Mouse (Mus musculus): ENCODE data around the gene Ikzf2. TPM values are rescaled to one million over a fixed set of nuclear protein-coding genes. Genes with fewer than 3 reads are reported as not detected.

The Ikzf2 gene
- polyA plus RNA-seq, 1 experiment from 2014 or later = 0.88 TPM

DNA sequence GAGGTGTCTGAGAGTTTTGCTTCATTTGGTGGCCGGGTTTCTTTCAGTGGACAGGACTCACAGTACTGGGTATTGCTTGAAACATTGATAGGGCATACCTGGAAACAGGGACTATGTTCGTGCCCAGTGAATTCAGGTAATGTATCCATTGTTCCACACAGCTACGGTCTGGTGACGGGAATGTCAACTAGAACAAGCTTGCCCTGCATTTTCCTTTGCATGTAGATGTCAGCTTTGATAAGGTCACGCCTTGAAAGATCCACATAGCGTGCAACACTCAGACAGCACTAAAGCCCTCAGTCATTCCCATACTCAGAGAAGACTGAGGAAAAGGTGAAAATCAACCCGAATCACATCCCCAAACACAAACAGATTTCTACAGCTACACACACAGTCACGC is 48.7 kb downstream of the Ikzf2 start:
- Histone ChIP-seq H3K4me1 (ENCODE audit: insufficient read depth, low read depth, low read length) (no peaks in the 10 kb centered on the region), H3K4me2 (replicated peaks; ENCODE audit: low read depth, low read length) (0 out of 2 replicates have a peak overlapping the region, but pooled peaks have one; percentile 8), H3K36me3 (ENCODE audit: insufficient read depth, low read length) (no peaks in the 10 kb centered on the region), H3K27me3 (replicated peaks; ENCODE audit: insufficient read depth, low read length) (no peaks in the 10 kb centered on the region), H3K27ac (ENCODE audit: low read length) (no peak overlapping the region), H3K9ac (replicated peaks; ENCODE audit: low read depth) (no peak overlapping the region), H3K9me3 (ENCODE audit: low read length) (no peaks in the 10 kb centered on the region), H3K4me3 (ENCODE audit: low read depth, low read length) (no peak overlapping the region)
- ATAC-seq (peak; percentile 21; the same call in 1 of the 2 replicates), DNase-seq (ENCODE audit: low spot score) (no peak)
- WGBS = 55% methylated on average over 8 of the region's 8 CpGs
- no peak for TF ChIP-seq EP300 (IDR thresholded peaks at IDR 0.05)
- no peak for TF ChIP-seq CTCF (IDR thresholded peaks at IDR 0.05)

DNA sequence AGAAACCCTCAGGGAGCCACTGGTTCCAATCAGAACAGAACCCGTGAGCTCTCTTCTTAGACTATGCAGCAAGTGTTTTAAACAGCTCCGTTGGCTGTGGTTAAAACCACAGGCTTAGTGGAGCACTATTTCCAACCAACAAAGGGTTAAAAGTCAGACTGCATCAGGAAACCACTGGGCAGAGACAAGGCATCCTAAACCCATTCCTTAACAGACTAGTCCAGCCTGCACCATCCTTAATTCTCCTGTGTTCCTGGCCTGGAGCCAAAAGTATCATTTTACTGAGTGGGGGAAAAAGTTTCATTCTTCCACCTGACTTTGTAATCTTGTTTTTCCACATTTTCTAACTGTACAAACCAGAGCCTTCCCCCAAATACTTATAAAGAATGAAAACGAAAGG is 49.1 kb downstream of the Ikzf2 start:
- Histone ChIP-seq H3K9me3 (ENCODE audit: low read length) (no peaks in the 10 kb centered on the region), H3K4me3 (ENCODE audit: low read depth, low read length) (no peak overlapping the region), H3K27ac (ENCODE audit: low read length) (no peak overlapping the region), H3K4me1 (ENCODE audit: insufficient read depth, low read depth, low read length) (no peaks in the 10 kb centered on the region), H3K4me2 (replicated peaks; ENCODE audit: low read depth, low read length) (0 out of 2 replicates have a peak overlapping the region, but pooled peaks have one; percentile 8), H3K36me3 (ENCODE audit: insufficient read depth, low read length) (no peaks in the 10 kb centered on the region), H3K9ac (replicated peaks; ENCODE audit: low read depth) (no peak overlapping the region), H3K27me3 (replicated peaks; ENCODE audit: insufficient read depth, low read length) (no peaks in the 10 kb centered on the region)
- WGBS = 48% methylated on average over 3 of the region's 3 CpGs
- no peak for TF ChIP-seq CTCF (IDR thresholded peaks at IDR 0.05)
- no peak for TF ChIP-seq EP300 (IDR thresholded peaks at IDR 0.05)
- DNase-seq (ENCODE audit: low spot score) = peak; percentile 17
- ATAC-seq = no peak

GRCm38 (mm10) chr1:69634259-69634658 is 52.8 kb downstream of the Ikzf2 start:
- TF ChIP-seq EP300 (IDR thresholded peaks at IDR 0.05) = no peak
- TF ChIP-seq CTCF (IDR thresholded peaks at IDR 0.05) = no peak
- H3K9me3 ChIP-seq (ENCODE audit: low read length) = no peaks in the 10 kb centered on the region
- no peak overlapping the region for H3K4me3 ChIP-seq (ENCODE audit: low read depth, low read length)
- WGBS = 82% methylated on average over 2 of the region's 2 CpGs
- no peak overlapping the region for H3K9ac ChIP-seq (replicated peaks; ENCODE audit: low read depth)
- H3K4me2 ChIP-seq (replicated peaks; ENCODE audit: low read depth, low read length) = no peak overlapping the region
- ATAC-seq (no peak), DNase-seq (ENCODE audit: low spot score) (no peak)
- no peaks in the 10 kb centered on the region for H3K36me3 ChIP-seq (ENCODE audit: insufficient read depth, low read length)
- H3K4me1 ChIP-seq (ENCODE audit: insufficient read depth, low read depth, low read length) = no peaks in the 10 kb centered on the region
- H3K27me3 ChIP-seq (replicated peaks; ENCODE audit: insufficient read depth, low read length) = no peaks in the 10 kb centered on the region
- H3K27ac ChIP-seq (ENCODE audit: low read length) = no peak overlapping the region

GRCm38 (mm10) chr1:69630508-69630907 is 56.5 kb downstream of the Ikzf2 start:
- no peaks in the 10 kb centered on the region for H3K36me3 ChIP-seq (ENCODE audit: insufficient read depth, low read length)
- no peak overlapping the region for H3K27ac ChIP-seq (ENCODE audit: low read length)
- no peak overlapping the region for H3K9ac ChIP-seq (replicated peaks; ENCODE audit: low read depth)
- WGBS = 74% methylated on average over 6 of the region's 6 CpGs
- DNase-seq (ENCODE audit: low spot score) (no peak), ATAC-seq (no peak)
- TF ChIP-seq CTCF (IDR thresholded peaks at IDR 0.05) (no peak), EP300 (IDR thresholded peaks at IDR 0.05) (no peak)
- no peaks in the 10 kb centered on the region for H3K9me3 ChIP-seq (ENCODE audit: low read length)
- no peak overlapping the region for H3K4me2 ChIP-seq (replicated peaks; ENCODE audit: low read depth, low read length)
- no peak overlapping the region for H3K4me3 ChIP-seq (ENCODE audit: low read depth, low read length)
- H3K4me1 ChIP-seq (ENCODE audit: insufficient read depth, low read depth, low read length) = no peaks in the 10 kb centered on the region
- no peaks in the 10 kb centered on the region for H3K27me3 ChIP-seq (replicated peaks; ENCODE audit: insufficient read depth, low read length)

GRCm38 (mm10) chr1:69629513-69629912 is 57.5 kb downstream of the Ikzf2 start:
- H3K27ac ChIP-seq (ENCODE audit: low read length) = no peak overlapping the region
- WGBS = 55% methylated on average over 8 of the region's 8 CpGs
- H3K9ac ChIP-seq (replicated peaks; ENCODE audit: low read depth) = no peak overlapping the region

DNA sequence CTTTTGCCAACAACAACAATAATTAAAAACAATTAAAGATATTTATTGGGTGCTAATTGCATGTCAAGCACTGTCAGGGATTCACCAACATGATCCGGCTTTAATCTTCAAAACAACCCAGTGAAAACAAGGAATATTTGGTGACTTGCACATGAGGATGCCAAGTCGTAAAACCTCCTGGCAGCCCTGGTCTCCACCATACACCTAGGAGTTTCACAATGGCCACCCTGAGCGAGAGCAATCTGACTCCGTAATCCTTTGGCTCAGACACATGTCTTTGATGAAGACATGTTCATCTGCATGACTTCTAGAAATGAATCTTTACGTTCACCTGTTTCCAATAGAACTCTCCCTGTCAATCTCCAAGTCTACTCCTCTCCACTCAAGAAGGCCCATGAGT is 75.0 kb downstream of the Ikzf2 start:
- no peak for DNase-seq (ENCODE audit: low spot score)
- Histone ChIP-seq H3K4me2 (replicated peaks; ENCODE audit: low read depth, low read length) (no peak overlapping the region), H3K9me3 (ENCODE audit: low read length) (no peaks in the 10 kb centered on the region), H3K27ac (ENCODE audit: low read length) (no peak overlapping the region), H3K4me1 (ENCODE audit: insufficient read depth, low read depth, low read length) (no peaks in the 10 kb centered on the region), H3K27me3 (replicated peaks; ENCODE audit: insufficient read depth, low read length) (no peaks in the 10 kb centered on the region), H3K9ac (replicated peaks; ENCODE audit: low read depth) (no peak overlapping the region), H3K36me3 (ENCODE audit: insufficient read depth, low read length) (no peaks in the 10 kb centered on the region), H3K4me3 (ENCODE audit: low read depth, low read length) (no peak overlapping the region)
- ATAC-seq = no peak
- no peak for TF ChIP-seq EP300 (IDR thresholded peaks at IDR 0.05)
- TF ChIP-seq CTCF (IDR thresholded peaks at IDR 0.05) = no peak
- 85% methylated on average over 5 of the region's 5 CpGs for WGBS

More at GRCm38 (mm10) chr1:69629513-69629912, 57.5 kb downstream of the Ikzf2 start:
- Histone ChIP-seq H3K9me3 (ENCODE audit: low read length) (no peaks in the 10 kb centered on the region), H3K4me2 (replicated peaks; ENCODE audit: low read depth, low read length) (no peak overlapping the region), H3K36me3 (ENCODE audit: insufficient read depth, low read length) (no peaks in the 10 kb centered on the region), H3K4me3 (ENCODE audit: low read depth, low read length) (no peak overlapping the region), H3K4me1 (ENCODE audit: insufficient read depth, low read depth, low read length) (no peaks in the 10 kb centered on the region), H3K27me3 (replicated peaks; ENCODE audit: insufficient read depth, low read length) (no peaks in the 10 kb centered on the region)
- no peak for ATAC-seq
- TF ChIP-seq EP300 (IDR thresholded peaks at IDR 0.05) (no peak), CTCF (IDR thresholded peaks at IDR 0.05) (no peak)
- DNase-seq (ENCODE audit: low spot score) = no peak

- H3K9me3 ChIP-seq (ENCODE audit: low read length) = no peaks in the 10 kb centered on the region
- 50% methylated on average over 4 of the region's 4 CpGs for WGBS
- H3K27me3 ChIP-seq (replicated peaks; ENCODE audit: insufficient read depth, low read length) = no peaks in the 10 kb centered on the region
- no peaks in the 10 kb centered on the region for H3K4me1 ChIP-seq (ENCODE audit: insufficient read depth, low read depth, low read length)
- no peaks in the 10 kb centered on the region for H3K36me3 ChIP-seq (ENCODE audit: insufficient read depth, low read length)
- TF ChIP-seq CTCF (IDR thresholded peaks at IDR 0.05) = no peak
- TF ChIP-seq EP300 (IDR thresholded peaks at IDR 0.05) = no peak
- no peak overlapping the region for H3K27ac ChIP-seq (ENCODE audit: low read length)
- ATAC-seq (no peak; the same call in 1 of the 2 replicates), DNase-seq (ENCODE audit: low spot score) (peak; percentile 32)
- H3K4me3 ChIP-seq (ENCODE audit: low read depth, low read length) = no peak overlapping the region
- no peak overlapping the region; the same call in 1 of the 2 replicates for H3K4me2 ChIP-seq (replicated peaks; ENCODE audit: low read depth, low read length)
- no peak overlapping the region for H3K9ac ChIP-seq (replicated peaks; ENCODE audit: low read depth)
Measured at GRCm38 (mm10) chr1:69611204-69611725, 75.8 kb downstream of the Ikzf2 start.

Measured in lung, postnatal 0 days (tissue).